Comparison of ENCODE assay signal across 8 mouse cellular contexts in the genomic region with DNA sequence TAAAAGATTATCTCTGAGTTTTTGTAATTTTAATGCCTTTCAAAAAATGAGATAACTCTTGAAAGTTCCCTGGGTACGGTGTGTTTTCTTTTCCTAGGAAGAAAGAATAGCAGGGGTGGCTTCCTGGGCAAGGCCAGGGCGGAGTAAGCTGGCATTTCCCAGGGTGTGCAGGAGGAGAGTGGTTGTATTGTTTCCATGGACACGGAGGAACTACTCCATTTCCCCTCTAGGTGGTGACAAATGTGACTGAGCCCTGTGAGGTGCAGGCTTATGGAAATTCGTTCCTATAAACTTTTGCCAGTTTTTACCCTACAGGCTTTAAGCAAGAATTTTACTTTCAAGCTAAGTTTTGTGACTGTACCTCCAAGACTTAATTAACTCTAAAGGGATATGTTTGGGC. TPM values are rescaled to one million over a fixed set of nuclear protein-coding genes. Genes with fewer than 3 reads are reported as not detected.
DNase-seq lines count a peak whose midpoint lies in the region; ATAC-seq and TF ChIP-seq lines count a peak whose summit lies in the region.

No protein-coding gene starts in this region.

- peak overlapping the region; percentile 74 for H3K4me3 ChIP-seq in brown adipose tissue, adult 24 weeks (ENCODE audit: insufficient read depth, low read depth, low read length)
- H3K4me3 ChIP-seq in kidney, adult 2 months (ENCODE audit: insufficient read depth, low read depth, low read length) = no peak overlapping the region
- no peak overlapping the region for H3K4me3 ChIP-seq in liver, embryonic 16.5 days (ENCODE audit: low read depth, low read length)

- peaks cover 10% of the 10 kb centered on the region for H3K4me1 ChIP-seq in brown adipose tissue, adult 24 weeks (ENCODE audit: control insufficient read depth, insufficient read depth, insufficient read length, low read length)
- no peaks in the 10 kb centered on the region for H3K4me1 ChIP-seq in kidney, adult 2 months (ENCODE audit: control insufficient read depth, insufficient read depth, low read length)
- no peaks in the 10 kb centered on the region for H3K4me1 ChIP-seq in liver, embryonic 16.5 days (ENCODE audit: control insufficient read depth, low read depth, low read length)

- 28% methylated on average over 4 of the region's 4 CpGs for WGBS in kidney, adult 2 months
- WGBS in liver, embryonic 16.5 days (ENCODE audit: insufficient replicate concordance) = 9% methylated on average over 4 of the region's 4 CpGs

- H3K4me2 ChIP-seq in liver, embryonic 16.5 days (ENCODE audit: low read depth, low read length) = no peak overlapping the region

- no peak overlapping the region for H3K9ac ChIP-seq in liver, embryonic 16.5 days (ENCODE audit: low read depth, low read length)

- no peaks in the 10 kb centered on the region for H3K9me3 ChIP-seq in liver, embryonic 16.5 days (replicated peaks; ENCODE audit: control insufficient read depth, low read length)

- peak; percentile 59; the same call in 1 of the 2 replicates for ATAC-seq in liver, embryonic 16.5 days (ENCODE audit: low read depth)
- ATAC-seq in erythroid progenitor cell, adult 5-6 weeks (replicated peaks; ENCODE audit: low FRiP score, poor library complexity, severe bottlenecking) = no peak

- TF ChIP-seq POLR2A in kidney, adult 2 months (IDR thresholded peaks at IDR 0.05; ENCODE audit: low read depth, low read length) = no peak

- DNase-seq in layer of hippocampus, adult 11-12 months (ENCODE audit: low spot score) = peak; percentile 60
- DNase-seq in layer of hippocampus, adult 9-10 months (ENCODE audit: low spot score) = no peak
- DNase-seq in heart, adult 8-10 months (ENCODE audit: low spot score) = peak; percentile 83
- peak; percentile 71 for DNase-seq in kidney, adult 2 months
- DNase-seq in right cerebral cortex, postnatal 14 days = peak; percentile 40

- H3K36me3 ChIP-seq in kidney, adult 2 months (ENCODE audit: control insufficient read depth, insufficient read depth, low read length) = no peaks in the 10 kb centered on the region
- no peaks in the 10 kb centered on the region for H3K36me3 ChIP-seq in liver, embryonic 16.5 days (ENCODE audit: control insufficient read depth, insufficient read depth)

- peak overlapping the region; percentile 49 for H3K27ac ChIP-seq in brown adipose tissue, adult 24 weeks (replicated peaks; ENCODE audit: low read depth, low read length)
- no peak overlapping the region for H3K27ac ChIP-seq in kidney, adult 2 months (ENCODE audit: insufficient read depth, low read depth, low read length)
- H3K27ac ChIP-seq in liver, embryonic 16.5 days (ENCODE audit: low read length) = no peak overlapping the region

- peak; percentile 54 for TF ChIP-seq CTCF in kidney, adult 2 months (conservative IDR thresholded peaks at IDR 0.05; ENCODE audit: insufficient read depth, insufficient read length, low read depth, low read length)

- no peaks in the 10 kb centered on the region for H3K27me3 ChIP-seq in kidney, adult 2 months (replicated peaks; ENCODE audit: control insufficient read depth, insufficient read depth, low read length)
- H3K27me3 ChIP-seq in liver, embryonic 16.5 days (ENCODE audit: control insufficient read depth, insufficient read depth, low read depth, low read length) = no peaks in the 10 kb centered on the region

RNA-seq across cellular contexts. Expression of a gene that starts 1.8 kb away (rescaled TPM):
- not detected in 2 replicates for polyA plus RNA-seq in brown adipose tissue, adult 24 weeks (2012; ENCODE audit: insufficient read depth, insufficient read length, missing spikeins)
- not detected for total RNA-seq in heart, adult 8-10 months (2022)
- polyA plus RNA-seq in kidney, adult 2 months (2012; rRNA removed) = not detected in 2 replicates
- polyA plus RNA-seq in liver, embryonic 16.5 days (2015; fragmentation: Nextera tagmentation; extraction: Ambion mirVana) = not detected in 2 replicates
- not detected in 2 replicates for total RNA-seq in erythroid progenitor cell, adult 5-6 weeks (2015; ENCODE audit: low replicate concordance)
- not detected in 2 replicates for total RNA-seq in erythroid progenitor cell, adult 5-6 weeks (2017; ENCODE audit: low replicate concordance)

RNA-seq across cellular contexts. Expression of a gene that starts 2.6 kb away (rescaled TPM):
- 132 and 150 TPM in 2 replicates for polyA plus RNA-seq in brown adipose tissue, adult 24 weeks (2012; ENCODE audit: insufficient read depth, insufficient read length, missing spikeins)
- total RNA-seq in heart, adult 8-10 months (2022) = 10 to 100 TPM; 44.2 to 59.7 (median 53.0) TPM
- polyA plus RNA-seq in kidney, adult 2 months (2012; rRNA removed) = 1.3 and 2.0 TPM in 2 replicates
- 4.5 TPM in 2 replicates for polyA plus RNA-seq in liver, embryonic 16.5 days (2015; fragmentation: Nextera tagmentation; extraction: Ambion mirVana)
- not detected in 2 replicates for total RNA-seq in erythroid progenitor cell, adult 5-6 weeks (2015; ENCODE audit: low replicate concordance)
- total RNA-seq in erythroid progenitor cell, adult 5-6 weeks (2017; ENCODE audit: low replicate concordance) = 0.64 TPM in 1 of 2 replicates, not detected in the other

Comparison
In these comparisons a context has a peak if more than half of its experiments do, and no peak if none do; other contexts are left out.
1. RNA of a gene that starts 2.6 kb away (polyA plus RNA-seq): 132 to 150 TPM in brown adipose tissue, adult 24 weeks; 4.5 TPM in liver, embryonic 16.5 days and 1.3 to 2.0 TPM in kidney, adult 2 months; every median in the first group is over 10 times any median in the second.